Mouse (Mus musculus): ENCODE data around the gene Cacna1a. TPM values are rescaled to one million over a fixed set of nuclear protein-coding genes. Genes with fewer than 3 reads are reported as not detected.

Gene Cacna1a
- polyA plus RNA-seq, 1 experiment from 2014 or later, result 5.1 TPM

DNA sequence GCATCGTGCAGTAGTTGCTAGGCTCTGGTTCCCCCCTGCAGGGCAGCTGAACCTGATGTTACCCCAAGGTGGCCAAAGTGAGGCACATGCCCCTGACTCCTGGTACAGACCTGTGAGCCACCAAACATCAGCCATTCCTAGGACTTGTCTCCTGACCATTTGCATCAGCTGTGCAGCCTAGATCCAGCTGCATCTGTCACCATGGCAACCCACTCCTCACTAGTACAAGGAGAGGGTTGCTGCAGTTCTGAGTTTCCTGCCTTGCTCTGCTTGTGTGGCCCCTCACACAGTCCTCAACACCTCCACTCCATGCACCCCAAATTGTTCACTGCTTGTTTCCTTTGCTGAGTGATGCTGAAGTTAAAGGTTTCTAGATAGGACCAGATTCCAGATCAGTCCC lies 175.8 kb downstream of the Cacna1a start:
- H3K9me3 ChIP-seq (ENCODE audit: control insufficient read depth, low read length), result no peaks in the 10 kb centered on the region
- H3K4me2 ChIP-seq (ENCODE audit: low read length), result no peak overlapping the region
- DNase-seq (ENCODE audit: low spot score) (no peak), ATAC-seq (replicated peaks; ENCODE audit: low FRiP score, low TSS enrichment, low read depth) (no peak)
- 77% methylated on average over 1 of the region's 1 CpGs for WGBS
- no peak overlapping the region for H3K27ac ChIP-seq (ENCODE audit: low read depth)
- no peaks in the 10 kb centered on the region for H3K4me1 ChIP-seq (replicated peaks; ENCODE audit: control insufficient read depth, insufficient read depth, low read length)
- no peak overlapping the region for H3K9ac ChIP-seq (ENCODE audit: low read length)
- no peaks in the 10 kb centered on the region for H3K36me3 ChIP-seq (ENCODE audit: control insufficient read depth, insufficient read depth, low read length)
- H3K27me3 ChIP-seq (replicated peaks; ENCODE audit: control insufficient read depth, insufficient read depth, low read length), result peaks cover 26% of the 10 kb centered on the region
- H3K4me3 ChIP-seq (ENCODE audit: low read depth, low read length), result no peak overlapping the region

DNA sequence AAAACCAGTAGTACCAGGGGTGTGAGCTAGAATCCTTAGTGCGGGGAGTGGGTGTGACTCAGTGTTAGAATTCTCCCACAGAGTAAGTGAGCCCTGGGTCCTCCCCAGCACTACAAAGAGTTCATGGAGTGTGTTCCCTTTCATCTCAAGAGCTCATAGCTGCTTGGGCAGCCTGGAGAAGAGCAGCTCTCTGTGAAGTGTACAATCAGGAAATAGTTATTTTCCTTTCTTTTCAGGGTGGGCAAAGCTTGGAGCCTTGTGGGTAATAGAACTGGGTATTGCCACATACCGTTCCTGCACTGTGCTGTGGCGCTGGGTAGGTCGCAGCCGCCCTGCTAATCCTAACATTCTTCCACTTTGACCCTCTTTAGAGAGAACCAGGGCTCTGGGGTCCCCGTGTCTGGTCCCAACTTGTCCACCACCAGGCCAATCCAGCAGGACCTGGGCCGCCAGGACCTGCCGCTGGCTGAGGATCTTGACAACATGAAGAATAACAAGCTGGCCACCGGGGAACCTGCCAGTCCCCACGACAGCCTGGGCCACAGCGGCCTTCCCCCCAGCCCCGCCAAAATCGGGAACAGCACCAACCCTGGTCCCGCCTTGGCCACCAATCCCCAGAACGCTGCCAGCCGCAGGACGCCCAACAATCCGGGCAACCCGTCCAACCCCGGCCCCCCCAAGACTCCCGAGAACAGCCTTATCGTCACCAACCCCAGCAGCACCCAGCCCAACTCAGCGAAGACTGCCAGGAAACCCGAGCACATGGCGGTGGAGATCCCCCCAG lies 177.5 kb downstream of the Cacna1a start:
- H3K27ac ChIP-seq (ENCODE audit: low read depth), result no peak overlapping the region
- H3K4me3 ChIP-seq (ENCODE audit: low read depth, low read length), result no peak overlapping the region
- no peak overlapping the region for H3K9ac ChIP-seq (ENCODE audit: low read length)
- no peaks in the 10 kb centered on the region for H3K9me3 ChIP-seq (ENCODE audit: control insufficient read depth, low read length)
- peaks cover 9% of the 10 kb centered on the region; the same call in 1 of the 2 replicates for H3K27me3 ChIP-seq (replicated peaks; ENCODE audit: control insufficient read depth, insufficient read depth, low read length)
- no peak for ATAC-seq (replicated peaks; ENCODE audit: low FRiP score, low TSS enrichment, low read depth)
- WGBS, result 77% methylated on average over 25 of the region's 25 CpGs
- no peak for DNase-seq (ENCODE audit: low spot score)
- no peaks in the 10 kb centered on the region for H3K4me1 ChIP-seq (replicated peaks; ENCODE audit: control insufficient read depth, insufficient read depth, low read length)
- no peak overlapping the region for H3K4me2 ChIP-seq (ENCODE audit: low read length)
- no peaks in the 10 kb centered on the region for H3K36me3 ChIP-seq (ENCODE audit: control insufficient read depth, insufficient read depth, low read length)

DNA sequence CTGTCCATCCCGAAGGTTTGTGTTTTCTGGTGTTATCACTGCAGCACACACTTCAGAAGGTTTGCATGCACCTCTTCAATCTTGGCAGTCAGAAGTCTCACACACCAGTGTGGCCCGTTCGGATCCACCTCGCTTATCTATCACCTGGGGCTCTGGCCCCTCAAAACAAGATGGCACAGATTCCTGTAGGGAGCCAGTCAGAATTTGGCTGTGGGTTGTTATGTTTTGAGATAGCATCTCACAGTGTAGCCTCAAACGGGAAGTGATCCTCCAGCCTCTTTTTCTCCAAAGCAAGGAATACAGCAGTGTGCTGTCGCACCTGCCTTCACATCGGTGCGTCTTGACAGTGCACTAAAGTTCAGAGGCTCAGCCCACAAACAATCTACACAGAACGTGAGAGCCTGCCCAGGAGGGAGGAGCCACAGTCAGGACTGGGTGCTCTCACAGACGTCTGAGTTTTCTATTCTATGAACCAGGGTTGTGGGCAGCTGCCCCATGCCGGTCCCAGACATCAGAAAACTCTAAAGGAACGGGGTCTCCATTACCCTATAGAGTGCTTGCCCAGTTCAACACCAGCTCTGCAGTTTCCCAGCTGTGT lies 178.7 kb downstream of the Cacna1a start:
- no peak for ATAC-seq (replicated peaks; ENCODE audit: low FRiP score, low TSS enrichment, low read depth)

DNA sequence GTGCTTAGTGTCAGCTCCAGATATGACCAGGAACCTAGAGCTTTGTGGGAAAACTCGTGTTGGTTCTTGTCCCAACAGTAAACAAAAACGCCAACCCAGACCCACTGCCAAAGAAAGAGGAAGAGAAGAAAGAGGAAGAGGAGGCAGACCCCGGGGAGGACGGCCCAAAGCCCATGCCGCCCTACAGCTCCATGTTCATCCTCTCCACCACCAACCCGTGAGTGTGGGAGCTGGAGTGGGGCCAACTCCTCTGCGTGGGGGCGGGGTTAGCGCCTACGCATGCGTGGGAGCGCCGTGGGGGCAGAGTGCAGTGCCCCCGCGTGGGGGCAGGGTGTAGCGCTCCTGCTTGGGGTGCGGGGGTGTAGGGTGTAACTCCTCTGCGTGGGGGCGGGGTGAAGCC lies 179.3 kb downstream of the Cacna1a start:
- H3K4me2 ChIP-seq (ENCODE audit: low read length), result no peak overlapping the region
- H3K27ac ChIP-seq (ENCODE audit: low read depth), result no peak overlapping the region
- no peaks in the 10 kb centered on the region for H3K4me1 ChIP-seq (replicated peaks; ENCODE audit: control insufficient read depth, insufficient read depth, low read length)
- no peaks in the 10 kb centered on the region for H3K36me3 ChIP-seq (ENCODE audit: control insufficient read depth, insufficient read depth, low read length)
- H3K27me3 ChIP-seq (replicated peaks; ENCODE audit: control insufficient read depth, insufficient read depth, low read length), result no peaks in the 10 kb centered on the region
- H3K9ac ChIP-seq (ENCODE audit: low read length), result no peak overlapping the region
- no peak overlapping the region for H3K4me3 ChIP-seq (ENCODE audit: low read depth, low read length)
- WGBS, result 64% methylated on average over 19 of the region's 19 CpGs
- H3K9me3 ChIP-seq (ENCODE audit: control insufficient read depth, low read length), result no peaks in the 10 kb centered on the region
- DNase-seq (ENCODE audit: low spot score) (no peak), ATAC-seq (replicated peaks; ENCODE audit: low FRiP score, low TSS enrichment, low read depth) (no peak)

More for the DNA sequence above, 178.7 kb downstream of the Cacna1a start:
- Histone ChIP-seq H3K27me3 (replicated peaks; ENCODE audit: control insufficient read depth, insufficient read depth, low read length) (no peaks in the 10 kb centered on the region), H3K9ac (ENCODE audit: low read length) (no peak overlapping the region), H3K4me1 (replicated peaks; ENCODE audit: control insufficient read depth, insufficient read depth, low read length) (no peaks in the 10 kb centered on the region), H3K36me3 (ENCODE audit: control insufficient read depth, insufficient read depth, low read length) (no peaks in the 10 kb centered on the region), H3K27ac (ENCODE audit: low read depth) (no peak overlapping the region), H3K9me3 (ENCODE audit: control insufficient read depth, low read length) (no peaks in the 10 kb centered on the region), H3K4me2 (ENCODE audit: low read length) (no peak overlapping the region), H3K4me3 (ENCODE audit: low read depth, low read length) (no peak overlapping the region)
- WGBS, result 75% methylated on average over 12 of the region's 12 CpGs
- DNase-seq (ENCODE audit: low spot score), result no peak

DNA sequence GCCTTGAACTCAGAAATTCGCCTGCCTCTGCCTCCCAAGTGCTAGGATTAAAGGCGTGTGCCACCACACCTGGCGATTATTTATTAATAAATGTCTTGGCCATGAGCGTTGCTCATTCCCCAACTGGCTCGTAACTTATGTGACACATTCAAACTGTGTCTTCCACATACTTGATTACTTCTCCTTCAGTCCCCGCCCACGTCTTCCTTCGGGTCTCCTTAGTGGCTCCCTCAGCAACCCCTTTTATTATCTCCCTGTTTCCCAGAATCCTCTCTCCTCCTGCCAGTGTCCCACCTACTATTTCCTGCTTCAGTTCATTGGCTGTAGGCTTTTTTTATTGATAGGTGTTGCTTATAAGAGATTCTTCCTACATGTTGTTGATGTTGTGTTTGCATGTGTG lies 180.5 kb downstream of the Cacna1a start:
- no peak for DNase-seq (ENCODE audit: low spot score)
- Histone ChIP-seq H3K9me3 (ENCODE audit: control insufficient read depth, low read length) (no peaks in the 10 kb centered on the region), H3K27me3 (replicated peaks; ENCODE audit: control insufficient read depth, insufficient read depth, low read length) (no peaks in the 10 kb centered on the region), H3K4me1 (replicated peaks; ENCODE audit: control insufficient read depth, insufficient read depth, low read length) (no peaks in the 10 kb centered on the region), H3K27ac (ENCODE audit: low read depth) (no peak overlapping the region), H3K36me3 (ENCODE audit: control insufficient read depth, insufficient read depth, low read length) (no peaks in the 10 kb centered on the region), H3K9ac (ENCODE audit: low read length) (no peak overlapping the region), H3K4me3 (ENCODE audit: low read depth, low read length) (no peak overlapping the region), H3K4me2 (ENCODE audit: low read length) (no peak overlapping the region)
- 85% methylated on average over 8 of the region's 8 CpGs for WGBS
- ATAC-seq (replicated peaks; ENCODE audit: low FRiP score, low TSS enrichment, low read depth), result no peak

DNA sequence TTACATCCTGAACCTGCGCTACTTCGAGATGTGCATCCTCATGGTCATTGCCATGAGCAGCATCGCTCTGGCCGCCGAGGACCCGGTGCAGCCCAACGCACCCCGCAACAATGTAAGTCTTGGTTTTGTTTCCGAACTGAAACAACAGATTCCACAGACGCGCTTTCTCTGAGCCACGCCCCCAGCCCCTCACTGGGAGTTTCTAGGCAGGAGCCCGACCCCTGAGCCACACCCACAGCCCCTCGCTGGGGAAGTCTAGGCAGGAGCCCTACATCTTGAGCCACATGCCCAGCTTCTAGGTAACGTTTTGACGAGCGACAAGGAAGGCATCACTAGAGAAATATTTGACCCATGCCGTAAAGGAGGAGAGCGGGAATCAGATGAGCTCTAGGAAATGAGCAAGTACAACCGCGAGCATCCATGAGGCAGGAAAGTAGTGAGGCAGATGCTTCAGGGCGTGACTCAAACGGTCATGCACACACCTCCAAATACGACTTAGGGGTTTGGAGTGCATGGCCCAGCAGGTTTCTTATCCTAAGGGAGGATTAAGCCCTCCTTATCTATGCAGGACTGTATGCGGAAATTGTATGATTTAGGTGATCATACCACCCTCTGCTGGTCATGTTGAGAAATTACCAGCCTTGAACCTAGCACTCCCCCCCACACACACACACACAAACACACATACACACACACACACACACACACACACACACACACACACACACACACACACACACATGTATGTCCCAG lies 181.9 kb downstream of the Cacna1a start:
- no peak overlapping the region for H3K4me3 ChIP-seq (ENCODE audit: low read depth, low read length)
- no peak overlapping the region for H3K27ac ChIP-seq (ENCODE audit: low read depth)
- WGBS, result 33% methylated on average over 25 of the region's 25 CpGs
- H3K9me3 ChIP-seq (ENCODE audit: control insufficient read depth, low read length), result no peaks in the 10 kb centered on the region
- ATAC-seq (replicated peaks; ENCODE audit: low FRiP score, low TSS enrichment, low read depth), result no peak
- no peak overlapping the region for H3K9ac ChIP-seq (ENCODE audit: low read length)
- H3K4me2 ChIP-seq (ENCODE audit: low read length), result peak overlapping the region; percentile 23; the same call in 1 of the 2 replicates
- H3K36me3 ChIP-seq (ENCODE audit: control insufficient read depth, insufficient read depth, low read length), result no peaks in the 10 kb centered on the region
- DNase-seq (ENCODE audit: low spot score), result no peak
- H3K27me3 ChIP-seq (replicated peaks; ENCODE audit: control insufficient read depth, insufficient read depth, low read length), result no peaks in the 10 kb centered on the region
- no peaks in the 10 kb centered on the region for H3K4me1 ChIP-seq (replicated peaks; ENCODE audit: control insufficient read depth, insufficient read depth, low read length)

DNA sequence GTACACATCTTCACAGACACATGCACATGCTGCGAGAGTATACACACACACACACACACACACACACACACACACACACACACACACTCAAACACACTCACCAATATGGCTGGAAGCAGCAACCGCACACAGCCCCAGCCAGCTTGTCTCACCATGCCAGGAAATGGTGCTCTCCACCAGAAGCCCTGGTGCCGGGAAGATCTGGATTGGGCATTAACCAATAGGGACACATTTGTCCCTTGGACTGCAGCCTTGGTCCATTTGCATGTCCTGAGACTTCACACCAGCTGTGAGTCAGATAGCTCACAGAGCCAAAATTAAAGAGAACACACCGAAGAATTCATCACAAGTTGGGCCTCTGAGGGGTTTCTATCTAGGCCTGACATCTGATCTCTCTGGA lies 189.2 kb downstream of the Cacna1a start:
- no peaks in the 10 kb centered on the region for H3K4me1 ChIP-seq (replicated peaks; ENCODE audit: control insufficient read depth, insufficient read depth, low read length)
- H3K27ac ChIP-seq (ENCODE audit: low read depth), result no peak overlapping the region
- H3K27me3 ChIP-seq (replicated peaks; ENCODE audit: control insufficient read depth, insufficient read depth, low read length), result no peaks in the 10 kb centered on the region
- ATAC-seq (replicated peaks; ENCODE audit: low FRiP score, low TSS enrichment, low read depth) (no peak), DNase-seq (ENCODE audit: low spot score) (no peak)
- H3K36me3 ChIP-seq (ENCODE audit: control insufficient read depth, insufficient read depth, low read length), result no peaks in the 10 kb centered on the region
- 90% methylated on average over 4 of the region's 4 CpGs for WGBS
- no peak overlapping the region for H3K9ac ChIP-seq (ENCODE audit: low read length)
- no peak overlapping the region for H3K4me3 ChIP-seq (ENCODE audit: low read depth, low read length)
- H3K4me2 ChIP-seq (ENCODE audit: low read length), result no peak overlapping the region
- no peaks in the 10 kb centered on the region for H3K9me3 ChIP-seq (ENCODE audit: control insufficient read depth, low read length)

DNA sequence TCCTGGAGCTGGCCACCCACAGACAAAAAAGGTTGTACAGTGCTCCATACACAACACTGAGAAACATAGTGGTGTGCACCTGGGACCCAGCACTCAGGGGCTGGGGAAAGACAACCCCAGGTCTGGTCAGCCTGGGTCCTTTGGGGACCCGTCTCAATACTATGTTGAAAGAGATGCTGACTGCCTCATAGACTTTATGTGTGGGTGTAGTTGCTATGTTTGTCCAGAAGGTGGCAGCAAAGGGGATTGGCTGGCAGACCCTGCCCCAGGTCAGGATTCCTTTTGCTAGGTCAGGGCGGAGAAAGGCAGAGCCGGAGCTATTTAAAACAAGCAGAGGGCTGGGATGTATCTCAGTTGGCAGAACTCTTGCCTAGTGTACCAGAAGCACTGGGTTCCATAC lies 191.4 kb downstream of the Cacna1a start:
- no peak; the same call in 1 of the 2 replicates for ATAC-seq (replicated peaks; ENCODE audit: low FRiP score, low TSS enrichment, low read depth)

More for the DNA sequence above, 191.4 kb downstream of the Cacna1a start:
- no peaks in the 10 kb centered on the region for H3K4me1 ChIP-seq (replicated peaks; ENCODE audit: control insufficient read depth, insufficient read depth, low read length)
- 13% methylated on average over 3 of the region's 3 CpGs for WGBS
- no peaks in the 10 kb centered on the region for H3K9me3 ChIP-seq (ENCODE audit: control insufficient read depth, low read length)
- H3K27ac ChIP-seq (ENCODE audit: low read depth), result no peak overlapping the region
- H3K4me3 ChIP-seq (ENCODE audit: low read depth, low read length), result no peak overlapping the region
- H3K27me3 ChIP-seq (replicated peaks; ENCODE audit: control insufficient read depth, insufficient read depth, low read length), result no peaks in the 10 kb centered on the region
- DNase-seq (ENCODE audit: low spot score), result peak; percentile 71
- H3K9ac ChIP-seq (ENCODE audit: low read length), result no peak overlapping the region
- no peaks in the 10 kb centered on the region for H3K36me3 ChIP-seq (ENCODE audit: control insufficient read depth, insufficient read depth, low read length)
- no peak overlapping the region for H3K4me2 ChIP-seq (ENCODE audit: low read length)
